Mouse (Mus musculus) urinary bladder, postnatal 4 days (tissue): Measurements from ENCODE around the gene Prl8a1.

Experiments used
- DNase-seq, 2 experiments: peaks; one replicate each; pipeline ENCODE4 v3.0.0; 2021 to 2022; ENCODE audit warnings: low spot score in 2 of 2

The Prl8a1 gene

DNA sequence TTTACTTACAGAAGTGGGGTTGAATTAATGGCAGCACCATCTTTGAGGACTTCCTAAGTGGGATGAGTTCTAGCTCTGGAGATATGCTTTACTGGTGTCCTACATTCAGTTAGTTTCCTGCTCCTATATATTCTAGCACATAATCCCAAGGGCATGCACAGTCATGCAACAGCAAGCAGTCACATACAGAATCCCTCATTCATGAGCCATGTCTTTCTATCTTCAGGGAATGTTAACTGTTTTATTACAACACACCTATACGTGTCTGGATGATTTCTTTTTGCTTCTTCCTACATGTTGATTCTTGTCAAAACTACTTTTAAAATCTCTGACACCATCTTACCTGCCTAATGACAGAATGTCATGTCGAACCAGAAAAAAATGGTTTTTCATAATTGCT is at the start of gene Prl8a1:
TSS of gene Prl8a1 (minus strand) at position 101 of the 400 bp plus-strand sequence.
- no peak for DNase-seq

DNA sequence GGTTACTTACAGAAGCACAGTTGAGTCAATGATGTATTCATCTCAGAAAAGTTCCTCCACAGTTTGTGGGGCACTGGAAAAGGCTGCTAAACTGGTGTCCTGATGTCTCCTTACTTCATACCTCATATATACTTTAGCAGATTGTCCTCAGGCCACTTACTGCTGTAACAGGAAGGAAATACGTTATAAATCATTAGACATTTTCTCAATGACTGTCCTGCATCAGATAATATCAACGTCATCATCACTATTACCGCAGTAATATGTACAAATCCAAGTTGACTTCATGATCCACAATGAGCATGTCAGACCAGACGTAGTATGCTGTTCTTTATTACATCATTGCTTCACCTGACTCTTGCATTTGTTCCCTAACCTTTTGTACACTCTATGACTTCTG is 28.5 kb upstream of the Prl8a1 start, which contains the start of gene Prl7b1:
TSS of gene Prl7b1 (minus strand) at position 101 of the 400 bp plus-strand sequence.
- DNase-seq, result no peak

DNA sequence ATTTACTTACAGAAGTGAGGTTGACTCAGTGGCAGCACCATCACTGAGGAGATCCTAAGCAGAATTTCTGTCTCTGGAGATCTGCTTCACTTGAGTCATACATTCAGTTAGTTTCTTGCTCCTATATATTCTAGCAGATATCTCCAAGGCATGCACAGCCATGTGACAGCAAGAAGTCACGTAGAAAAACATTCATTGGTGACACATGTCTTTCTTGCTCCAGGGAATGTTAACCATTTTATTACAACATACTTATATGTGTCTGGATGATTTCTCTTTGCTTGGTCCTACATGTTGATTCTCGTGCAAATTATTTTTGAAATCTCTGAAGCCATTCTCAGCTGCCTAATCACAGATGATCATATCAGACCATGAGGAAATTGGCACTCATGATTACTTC is 17.5 kb downstream of the Prl8a1 start, which contains the start of gene Prl8a9:
TSS of gene Prl8a9 (minus strand) at position 101 of the 400 bp plus-strand sequence.
- no peak for DNase-seq

DNA sequence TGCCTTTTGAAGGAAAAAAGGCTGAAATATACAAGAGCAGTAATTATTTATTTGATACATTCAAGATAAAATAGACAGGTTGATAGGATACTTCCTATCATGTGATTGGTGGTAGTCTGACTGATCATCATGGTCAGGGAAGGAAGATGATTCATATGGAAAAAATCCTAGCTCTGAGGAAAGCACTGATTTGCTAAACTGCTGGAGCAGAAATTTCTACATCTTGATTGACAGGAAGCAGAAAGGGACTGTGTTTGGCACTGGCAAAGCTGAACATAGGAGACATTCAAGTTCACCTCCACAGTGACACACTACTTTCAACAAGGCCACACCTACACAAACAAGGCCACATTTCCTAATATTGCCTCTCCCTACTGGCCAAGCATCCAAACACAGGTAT is 28.6 kb downstream of the Prl8a1 start:
- no peak for DNase-seq
